Mouse (Mus musculus) CH12.LX (cell line): Measurements from ENCODE around the gene Mas1. TPM values are rescaled to one million over a fixed set of nuclear protein-coding genes. Genes with fewer than 3 reads are reported as not detected.

Source experiments
- DNase-seq: peaks from one replicate; pipeline ENCODE4 v3.0.0-alpha.2; 2013; ENCODE audit errors: extremely low read depth
- H3K27ac ChIP-seq: 2 replicates; pipeline ENCODE4 v1.5.1; 2012; ENCODE audit warnings: low read depth, mild to moderate bottlenecking, control low read depth, moderate library complexity; ENCODE audit not compliant: insufficient read depth
- H3K27me3 ChIP-seq: replicated peaks from 2 replicates; pipeline ENCODE3; 2012; ENCODE audit warnings: inconsistent platforms
- H3K36me3 ChIP-seq, 2 experiments: replicated peaks in 1 of 2; 2 replicates each; pipeline versions ENCODE3 to v1.6.1; 2012; ENCODE audit warnings: inconsistent platforms in 1 of 2, low read length in 1 of 2, mild to moderate bottlenecking in 1 of 2, mixed read lengths in 1 of 2, moderate library complexity in 1 of 2; ENCODE audit not compliant: control insufficient read depth in 1 of 2, insufficient read depth in 1 of 2
- H3K4me1 ChIP-seq, 2 experiments: 2 replicates each; pipeline ENCODE4 v1.6.1; 2012; ENCODE audit warnings: inconsistent platforms in 1 of 2, moderate library complexity in 1 of 2; ENCODE audit not compliant: insufficient read depth in 2 of 2, control insufficient read depth in 1 of 2
- H3K4me2 ChIP-seq: 2 replicates; pipeline ENCODE4 v1.6.1; 2012; ENCODE audit warnings: low read depth, mild to moderate bottlenecking, control low read depth; ENCODE audit not compliant: poor library complexity, insufficient read depth, severe bottlenecking
- H3K4me3 ChIP-seq, 3 experiments: fragments of 150-350 bp in 1 of 3; sonication (generic) in 1 of 3; replicated peaks in 1 of 3; 2 replicates each; pipeline versions ENCODE3 to v1.5.1; 2011 to 2012; ENCODE audit warnings: low read depth in 2 of 3, low read length in 2 of 3, mild to moderate bottlenecking in 2 of 3, moderate library complexity in 2 of 3, control low read depth in 1 of 3, improper control_type of control experiment in 1 of 3, inconsistent platforms in 1 of 3, mixed read lengths in 1 of 3; ENCODE audit not compliant: poor library complexity in 1 of 3
- H3K79me2 ChIP-seq: replicated peaks from 2 replicates; pipeline ENCODE4 v1.6.1; 2012; ENCODE audit warnings: mild to moderate bottlenecking, moderate library complexity; ENCODE audit not compliant: control insufficient read depth, poor library complexity, insufficient read depth, severe bottlenecking; ENCODE audit errors: extremely low read depth
- H3K9ac ChIP-seq: 2 replicates; pipeline ENCODE4 v1.6.1; 2012; ENCODE audit warnings: low read depth, mild to moderate bottlenecking, control low read depth, moderate library complexity; ENCODE audit not compliant: insufficient read depth
- H3K9me3 ChIP-seq: replicated peaks from 2 replicates; pipeline ENCODE3; 2012; ENCODE audit warnings: low read length, inconsistent platforms, mixed read lengths
- BHLHE40 ChIP-seq: IDR thresholded peaks from 2 replicates; pipeline ENCODE4 v1.6.1; 2011; ENCODE audit warnings: mild to moderate bottlenecking, low read depth, low read length, improper control_type of control experiment
- CTCF ChIP-seq, 2 experiments: IDR thresholded peaks in 1 of 2; conservative IDR thresholded peaks in 1 of 2; 2 replicates each; pipeline ENCODE4 v1.5.1; 2011 to 2012; ENCODE audit warnings: low read depth in 2 of 2, low read length in 2 of 2, improper control_type of control experiment in 1 of 2, inconsistent platforms in 1 of 2, mild to moderate bottlenecking in 1 of 2, moderate library complexity in 1 of 2
- E2F4 ChIP-seq: IDR thresholded peaks from 2 replicates; pipeline ENCODE4 v1.6.1; 2011; ENCODE audit warnings: low read depth, low read length, improper control_type of control experiment; ENCODE audit not compliant: insufficient replicate concordance
- ELF1 ChIP-seq: IDR thresholded peaks from 2 replicates; pipeline ENCODE4 v1.6.1; 2014; ENCODE audit warnings: low read depth, mild to moderate bottlenecking, inconsistent platforms, low read length, improper control_type of control experiment
- ETS1 ChIP-seq: conservative IDR thresholded peaks from 2 replicates; pipeline ENCODE4 v1.6.1; 2012; ENCODE audit warnings: low read depth, mild to moderate bottlenecking, inconsistent platforms, low read length, improper control_type of control experiment, moderate library complexity
- HCFC1 ChIP-seq: IDR thresholded peaks from 2 replicates; pipeline ENCODE4 v1.6.1; 2012; ENCODE audit warnings: low read depth, mild to moderate bottlenecking, inconsistent platforms, low read length, improper control_type of control experiment
- IRF4 ChIP-seq: IDR thresholded peaks from 2 replicates; pipeline ENCODE4 v1.6.1; 2014; ENCODE audit warnings: low read depth, mild to moderate bottlenecking, inconsistent platforms, low read length, improper control_type of control experiment
- KAT2A ChIP-seq: IDR thresholded peaks from 2 replicates; pipeline ENCODE4 v1.6.1; 2012; ENCODE audit warnings: low read length, improper control_type of control experiment, inconsistent platforms; ENCODE audit not compliant: insufficient replicate concordance
- MAFK ChIP-seq: IDR thresholded peaks from 2 replicates; pipeline ENCODE4 v1.6.1; 2011; ENCODE audit warnings: low read length, improper control_type of control experiment; ENCODE audit not compliant: insufficient replicate concordance
- NELFE ChIP-seq: IDR thresholded peaks from 2 replicates; pipeline ENCODE4 v1.6.1; 2011; ENCODE audit warnings: low read depth, low read length, improper control_type of control experiment
- PAX5 ChIP-seq: IDR thresholded peaks from 2 replicates; pipeline ENCODE4 v1.6.1; 2012; ENCODE audit warnings: low read length, inconsistent platforms, mixed read lengths
- POLR2A ChIP-seq: IDR thresholded peaks from 2 replicates; pipeline ENCODE4 v1.6.1; 2011; ENCODE audit warnings: low read depth, mild to moderate bottlenecking, improper control_type of control experiment, low read length
- POLR2AphosphoS2 ChIP-seq: IDR thresholded peaks from 2 replicates; pipeline ENCODE4 v1.6.1; 2011; ENCODE audit warnings: low read depth, low read length, improper control_type of control experiment
- RAD21 ChIP-seq: IDR thresholded peaks from 2 replicates; pipeline ENCODE4 v1.6.1; 2011; ENCODE audit warnings: low read depth, mild to moderate bottlenecking, low read length, improper control_type of control experiment, moderate library complexity
- SIN3A ChIP-seq: IDR thresholded peaks from 2 replicates; pipeline ENCODE4 v1.6.1; 2012; ENCODE audit warnings: low read length, improper control_type of control experiment, inconsistent platforms
- TBP ChIP-seq: conservative IDR thresholded peaks from 2 replicates; pipeline ENCODE4 v1.6.1; 2011; ENCODE audit warnings: low read depth, low read length, improper control_type of control experiment
- TCF12 ChIP-seq: IDR thresholded peaks from 2 replicates; pipeline ENCODE4 v1.6.1; 2014; ENCODE audit warnings: low read depth, mild to moderate bottlenecking, inconsistent platforms, low read length, improper control_type of control experiment
- UBTF ChIP-seq: IDR thresholded peaks from 2 replicates; pipeline ENCODE4 v1.6.1; 2012; ENCODE audit warnings: low read depth, mild to moderate bottlenecking, inconsistent platforms, low read length, improper control_type of control experiment, moderate library complexity
- USF1 ChIP-seq: IDR thresholded peaks from 2 replicates; pipeline ENCODE4 v1.6.1; 2014; ENCODE audit warnings: low read depth, mild to moderate bottlenecking, inconsistent platforms, low read length, improper control_type of control experiment
- ZMIZ1 ChIP-seq: IDR thresholded peaks from 2 replicates; pipeline ENCODE4 v1.6.1; 2012; ENCODE audit warnings: low read depth, mild to moderate bottlenecking, inconsistent platforms, low read length, improper control_type of control experiment
- dilution Hi-C: fragments of 300-500 bp; cut with MboI; formaldehyde crosslinking; loops from 2 replicates; pipeline ENCODE4 v1.14.3; 2020; ENCODE audit warnings: low sequenced_read_pairs; ENCODE audit not compliant: extremely low pct_unique_long_range_greater_than_20kb, extremely low pct_ligation_motif_present
- in situ Hi-C: fragments of 300-500 bp; cut with MboI; formaldehyde crosslinking; loops from 3 replicates; pipeline ENCODE4 v1.14.3; 2019; ENCODE audit warnings: low sequenced_read_pairs, low pct_ligation_motif_present, low pct_unique_long_range_greater_than_20kb, mixed read lengths
- polyA plus RNA-seq: library from polyadenylated mRNA; unstranded; fragments of >175 nt; gene quantifications from 2 replicates; pipeline ENCODE4 v1.2.1, GENCODE M21; 2012; ENCODE audit warnings: low read depth; ENCODE audit not compliant: insufficient read length
- total RNA-seq, 2 experiments: library from RNA; depleted of rRNA; stranded (reverse); fragments of 300-350 nt in 1 of 2; fragments of >200 nt in 1 of 2; gene quantifications; 2 replicates each; pipeline ENCODE4 v1.2.3; 2012 to 2014

Mas1 gene
- total and polyA plus RNA-seq, 3 experiments: 0.19 TPM; not detected in 2

DNA sequence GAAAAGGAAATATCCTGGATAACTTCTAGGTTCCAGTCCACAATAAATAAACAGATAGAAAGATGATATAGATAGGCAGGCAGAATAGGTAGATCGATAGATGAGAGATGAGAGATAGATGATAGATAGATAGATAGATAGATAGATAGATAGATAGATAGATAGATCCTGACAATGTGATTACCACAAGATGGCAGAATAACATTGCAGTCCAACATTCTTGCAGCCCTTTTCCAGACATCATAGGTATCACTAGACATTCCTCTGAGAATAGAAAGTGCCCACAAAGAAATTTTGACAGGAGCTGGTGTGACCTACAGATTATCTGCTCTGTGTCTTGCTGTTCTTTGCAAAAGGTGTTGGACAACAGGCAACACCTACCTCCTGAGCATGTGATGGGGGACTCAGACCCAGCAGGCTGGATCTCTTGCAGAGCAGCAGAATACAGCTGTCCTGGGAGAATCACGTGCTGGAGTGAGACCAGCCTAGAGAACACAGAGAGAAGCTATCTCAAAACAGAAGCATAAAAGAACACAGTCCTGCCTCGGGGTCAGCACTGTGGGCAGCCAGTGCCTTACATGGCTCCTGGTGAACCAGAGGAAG is 70.4 kb downstream of the Mas1 start:
- H3K36me3 ChIP-seq: peaks cover 0 to 25% of the 10 kb centered on the region in 2 experiments
- in situ Hi-C loops: no loop called here
- TF ChIP-seq CTCF (conservative IDR thresholded peaks at IDR 0.05 in 1 of 2, IDR thresholded peaks at IDR 0.05 in 1 of 2; ENCODE audit: low read depth in 2 of 2, low read length in 2 of 2): peak in 1 of 2 experiments; percentile 26; a peak in 2 of 4 replicates
- no peak for TF ChIP-seq HCFC1

DNA sequence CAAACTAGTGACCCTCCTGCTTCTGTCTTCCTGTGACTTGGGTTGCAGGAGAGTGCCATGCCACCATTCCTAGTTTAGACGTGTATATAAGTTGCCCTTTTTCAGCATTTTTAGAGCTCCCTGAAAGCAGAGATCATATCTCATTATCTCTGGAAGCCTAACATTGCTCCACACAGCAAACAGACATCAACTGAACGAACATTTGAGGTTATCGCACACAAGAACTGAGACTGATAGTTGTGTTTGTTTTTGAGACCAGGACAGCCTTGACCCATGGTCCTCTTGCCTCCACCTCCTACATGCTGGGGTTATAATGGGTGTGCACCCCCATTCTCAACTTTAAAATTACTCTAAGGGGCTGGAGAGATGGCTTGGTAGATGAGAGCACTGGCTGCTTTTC is 71.3 kb downstream of the Mas1 start:
- peaks cover 0 to 23% of the 10 kb centered on the region in 2 experiments for H3K36me3 ChIP-seq
- no peaks in the 10 kb centered on the region for H3K9me3 ChIP-seq
- H3K79me2 ChIP-seq: no peaks in the 10 kb centered on the region
- peaks cover 10 to 33% of the 10 kb centered on the region in 2 experiments for H3K4me1 ChIP-seq
- no peaks in the 10 kb centered on the region for H3K27me3 ChIP-seq
- no peak overlapping the region for H3K27ac ChIP-seq
- DNase-seq: no peak
- no peak overlapping the region for H3K4me2 ChIP-seq
- in situ Hi-C loops: no loop called here
- no peak overlapping the region for H3K9ac ChIP-seq
- no peak overlapping the region for H3K4me3 ChIP-seq
- dilution Hi-C loops: no loop called here
- TF ChIP-seq IRF4: no peak
- TF ChIP-seq POLR2A: no peak
- TF ChIP-seq TBP: no peak
- no peak for TF ChIP-seq ETS1
- no peak for TF ChIP-seq CTCF (conservative IDR thresholded peaks at IDR 0.05 in 1 of 2, IDR thresholded peaks at IDR 0.05 in 1 of 2; ENCODE audit: low read depth in 2 of 2, low read length in 2 of 2)
- no peak for TF ChIP-seq UBTF
- no peak for TF ChIP-seq RAD21
- TF ChIP-seq BHLHE40: no peak
- TF ChIP-seq KAT2A: no peak
- TF ChIP-seq SIN3A: no peak
- no peak for TF ChIP-seq POLR2AphosphoS2
- TF ChIP-seq USF1: no peak
- no peak for TF ChIP-seq TCF12
- no peak for TF ChIP-seq MAFK
- TF ChIP-seq E2F4: no peak
- TF ChIP-seq ELF1: no peak
- TF ChIP-seq PAX5: no peak
- no peak for TF ChIP-seq ZMIZ1
- no peak for TF ChIP-seq NELFE

More for the DNA sequence above, 70.4 kb downstream of the Mas1 start:
- dilution Hi-C loops: no loop called here
- no peak for DNase-seq
- Histone ChIP-seq H3K4me1 (peaks cover 5 to 24% of the 10 kb centered on the region in 2 experiments), H3K27ac (no peak overlapping the region), H3K9me3 (no peaks in the 10 kb centered on the region), H3K4me3 (no peak overlapping the region), H3K9ac (no peak overlapping the region), H3K79me2 (no peaks in the 10 kb centered on the region), H3K4me2 (no peak overlapping the region), H3K27me3 (no peaks in the 10 kb centered on the region)
